Mouse (Mus musculus) MEL (cell line): Measurements from ENCODE around the gene Zmiz1.

ENCODE experiments used
- CTCF ChIP-seq, 3 experiments: IDR thresholded peaks in 2 of 3; conservative IDR thresholded peaks in 1 of 3; 2 replicates each; pipeline ENCODE4 v1.5.1; 2011 to 2012; ENCODE audit warnings: low read length in 3 of 3, low read depth in 2 of 3, mild to moderate bottlenecking in 2 of 3, improper control_type of control experiment in 1 of 3, inconsistent platforms in 1 of 3, mixed read lengths in 1 of 3, moderate library complexity in 1 of 3; ENCODE audit not compliant: control insufficient read depth in 1 of 3, insufficient read depth in 1 of 3, poor library complexity in 1 of 3, severe bottlenecking in 1 of 3
- GATA1 ChIP-seq: IDR thresholded peaks from 2 replicates; pipeline ENCODE4 v1.6.1; 2011; ENCODE audit warnings: low read depth, low read length, improper control_type of control experiment
- KAT2A ChIP-seq: conservative IDR thresholded peaks from 2 replicates; pipeline ENCODE4 v1.6.1; 2012; ENCODE audit warnings: low read depth, low read length, improper control_type of control experiment, inconsistent platforms
- MAFK ChIP-seq: IDR thresholded peaks from 2 replicates; pipeline ENCODE4 v1.6.1; 2011; ENCODE audit warnings: low read depth, mild to moderate bottlenecking, low read length, improper control_type of control experiment, borderline replicate concordance
- USF2 ChIP-seq, 2 experiments: IDR thresholded peaks; 2 replicates each; pipeline ENCODE4 v1.6.1; 2011 to 2012; ENCODE audit warnings: improper control_type of control experiment in 2 of 2, low read length in 2 of 2, borderline replicate concordance in 1 of 2, inconsistent platforms in 1 of 2, low read depth in 1 of 2, mild to moderate bottlenecking in 1 of 2; ENCODE audit not compliant: insufficient read depth in 1 of 2

DNA sequence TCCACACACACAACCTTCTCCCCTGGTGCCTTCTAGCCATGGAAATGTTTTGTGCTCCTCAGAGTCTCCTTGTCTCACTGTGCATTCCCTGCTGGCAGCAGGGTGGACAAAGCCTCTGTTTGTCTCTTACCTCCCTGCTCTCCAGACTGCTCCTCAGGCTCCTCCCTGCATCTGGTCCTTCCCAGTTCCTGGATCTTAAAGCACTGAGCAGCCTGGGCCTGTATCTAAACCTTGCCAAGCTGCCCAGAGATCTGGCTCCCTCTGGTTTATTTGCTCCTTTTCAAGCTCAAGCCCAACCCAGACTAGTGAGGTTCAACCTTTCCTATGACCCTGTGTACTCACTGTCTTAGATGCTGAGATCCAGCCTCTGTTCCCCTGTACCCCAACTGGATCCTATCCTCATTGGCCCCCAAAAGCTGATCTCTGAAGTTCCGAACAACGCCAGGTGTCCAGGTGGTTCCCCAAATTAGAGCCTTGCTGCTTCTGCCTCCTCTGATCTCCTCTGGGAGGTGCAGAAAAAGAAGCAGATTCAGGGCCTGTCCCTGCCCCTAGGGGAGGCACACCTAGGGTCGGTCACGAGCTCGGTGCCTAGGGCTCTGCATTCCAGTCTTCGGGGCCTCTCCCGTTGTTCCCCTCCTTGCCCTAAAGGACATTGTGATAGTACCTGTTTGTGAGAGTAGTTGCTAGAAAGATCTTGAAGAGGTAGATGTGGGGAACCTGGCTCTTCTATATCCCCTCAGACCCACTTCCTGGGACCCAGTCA is 171.8 kb downstream of the Zmiz1 start:
- no peak for TF ChIP-seq CTCF (IDR thresholded peaks at IDR 0.05 in 2 of 3, conservative IDR thresholded peaks at IDR 0.05 in 1 of 3; ENCODE audit: control insufficient read depth in 1 of 3, insufficient read depth in 1 of 3, low read depth in 2 of 3, low read length in 3 of 3, poor library complexity in 1 of 3, severe bottlenecking in 1 of 3)
- TF ChIP-seq KAT2A = no peak
- no peak for TF ChIP-seq USF2 (IDR thresholded peaks at IDR 0.05; ENCODE audit: borderline replicate concordance in 1 of 2, insufficient read depth in 1 of 2, low read depth in 1 of 2, low read length in 2 of 2)
- TF ChIP-seq MAFK = no peak
- no peak for TF ChIP-seq GATA1
